Mouse (Mus musculus): ENCODE results near the gene Olfr287. TPM values are rescaled to one million over a fixed set of nuclear protein-coding genes. Genes with fewer than 3 reads are reported as not detected.

Gene Olfr287
- total RNA-seq (2023): not detected in 2 replicates

GRCm38 (mm10) chr15:98220877-98221276, at the start of gene Olfr287, which contains the start of gene Gm44579:
TSS of gene Olfr287 (minus strand) at chr15:98221056.
TSS of gene Gm44579 (minus strand) at chr15:98220977.

DNA sequence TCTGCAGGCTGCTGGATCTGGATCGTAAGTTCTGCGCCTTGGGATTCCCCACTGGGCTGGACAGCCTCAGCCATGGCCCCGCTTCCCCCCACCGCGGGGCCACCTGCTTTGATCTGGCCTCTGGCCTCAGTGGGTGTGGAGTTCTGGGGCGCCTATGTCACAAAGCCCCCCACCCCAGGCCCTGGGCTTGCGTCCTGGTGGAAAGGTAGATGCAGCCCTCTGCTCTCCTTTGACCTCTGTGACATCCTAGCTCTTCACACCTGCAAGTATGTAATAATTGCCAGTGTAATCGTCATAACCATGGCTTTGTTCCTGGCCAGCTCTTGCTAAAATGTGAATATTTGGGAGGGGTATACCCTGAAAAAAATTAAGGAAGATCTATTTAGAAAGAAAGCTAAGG, 36.3 kb upstream of the Olfr287 start, which contains the start of gene H1fnt:
H1fnt (minus strand) TSS at position 101 of the 400 bp plus-strand sequence.

GRCm38 (mm10) chr15:98234350-98234749, 13.5 kb upstream of the Olfr287 start, which contains the start of gene Olfr286:
TSS of gene Olfr286 (minus strand) at chr15:98234450.

DNA sequence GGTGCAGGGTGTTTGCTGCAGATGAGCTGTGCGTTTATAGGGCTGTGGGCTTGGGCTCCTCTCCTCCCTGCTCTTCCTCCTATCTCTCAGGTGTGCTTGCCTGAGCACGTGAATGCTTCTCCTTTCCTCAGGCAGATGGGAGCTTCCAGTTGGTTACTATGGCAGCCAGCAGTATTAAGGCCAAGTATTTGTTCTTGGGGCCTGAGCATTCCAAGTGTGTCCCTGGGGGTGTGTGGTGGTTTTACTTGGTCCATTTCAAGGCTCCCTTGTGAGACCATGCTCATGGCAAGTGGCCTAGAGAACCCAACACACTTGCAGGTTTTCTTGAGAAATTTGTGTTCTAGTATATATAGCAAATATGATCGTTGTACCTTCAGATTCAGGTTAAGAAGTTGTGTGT, 25.4 kb downstream of the Olfr287 start, which contains the start of gene Olfr288:
Olfr288 (minus strand) TSS at position 101 of the 400 bp plus-strand sequence.

DNA sequence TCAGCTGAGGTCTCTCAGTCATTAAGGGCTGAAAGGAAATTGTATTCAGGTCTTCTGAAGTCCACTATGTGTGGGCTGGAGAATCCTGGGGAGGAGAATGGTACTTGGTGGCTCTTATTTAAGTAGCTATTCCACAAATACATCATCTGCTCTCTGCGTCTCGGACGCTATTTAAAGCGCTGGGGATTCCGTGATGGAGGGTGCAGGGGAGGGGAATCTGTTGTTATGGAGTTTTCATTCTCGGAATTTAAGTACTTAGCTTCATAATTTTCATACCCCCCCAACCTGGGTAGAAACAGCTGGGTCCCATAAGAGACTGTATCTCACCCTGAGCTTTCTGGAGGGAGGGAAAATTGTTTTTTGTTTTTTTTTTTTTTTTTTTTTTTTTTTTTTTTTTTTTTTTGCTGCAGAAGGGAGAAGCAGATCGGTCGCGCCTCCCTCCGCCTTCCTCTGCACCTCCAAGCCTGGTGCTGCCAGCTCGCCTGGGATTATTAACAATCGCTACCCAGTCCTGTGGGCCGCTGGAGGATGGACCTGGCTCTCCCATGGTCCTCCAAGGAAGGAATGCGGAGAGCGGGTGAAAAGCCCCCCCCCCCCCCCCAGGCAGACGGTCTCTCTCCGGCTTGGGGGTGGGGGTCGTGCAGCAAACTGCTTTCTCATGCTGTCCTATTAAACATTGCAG, 53.8 kb downstream of the Olfr287 start, which contains the start of gene Ccdc184:
Ccdc184 (plus strand) TSS at position 196 of the 682 bp plus-strand sequence.

GRCm38 (mm10) chr15:98165525-98165924, 55.3 kb downstream of the Olfr287 start, which contains the start of gene Asb8:
TSS of gene Asb8 (minus strand) at chr15:98165625.

Other genes starting within 250 kb of the Olfr287 start
- gene Col2a1, start 216.4 kb downstream of the Olfr287 start, total RNA-seq (2023): 1.7 and 1.8 TPM in 2 replicates
- gene Pfkm, start 128.5 kb downstream of the Olfr287 start, total RNA-seq (2023): 3.9 and 7.1 TPM in 2 replicates
- 30.1 and 38.9 TPM in 2 replicates for gene Senp1, start 127.3 kb downstream of the Olfr287 start, total RNA-seq (2023)
- 16.8 and 22.2 TPM in 2 replicates for gene Asb8, start 55.4 kb downstream of the Olfr287 start, total RNA-seq (2023)
- not detected in 2 replicates for gene Ccdc184, start 53.9 kb downstream of the Olfr287 start, total RNA-seq (2023)
- not detected in 2 replicates for gene Olfr288, start 25.5 kb downstream of the Olfr287 start, total RNA-seq (2023)
- not detected in 2 replicates for gene Gm44579, start 79 bp downstream of the Olfr287 start, total RNA-seq (2023)
- gene Olfr286, start 13.4 kb upstream of the Olfr287 start, total RNA-seq (2023): not detected in 2 replicates
- not detected in 2 replicates for gene H1fnt, start 36.2 kb upstream of the Olfr287 start, total RNA-seq (2023)
- not detected in 2 replicates for gene Zfp641, start 75.1 kb upstream of the Olfr287 start, total RNA-seq (2023)
- not detected in 2 replicates for gene Olfr285, start 96.3 kb upstream of the Olfr287 start, total RNA-seq (2023)
- gene Olfr284, start 119.9 kb upstream of the Olfr287 start, total RNA-seq (2023): not detected in 2 replicates
- gene Olfr283, start 159.9 kb upstream of the Olfr287 start, total RNA-seq (2023): not detected in 2 replicates
- not detected in 2 replicates for gene Olfr282, start 210.2 kb upstream of the Olfr287 start, total RNA-seq (2023)
- not detected in 2 replicates for gene Olfr281, start 231.5 kb upstream of the Olfr287 start, total RNA-seq (2023)
- gene OR5BS1P, start 248.8 kb upstream of the Olfr287 start, total RNA-seq (2023): not detected in 2 replicates